Mouse (Mus musculus) lung, adult 2 months (tissue): ENCODE results near the gene Dync1h1. TPM values are rescaled to one million over a fixed set of nuclear protein-coding genes. Genes with fewer than 3 reads are reported as not detected.

Source experiments
- DNase-seq: peaks from one replicate; pipeline ENCODE4 v3.0.0; 2022
- H3K4me1 ChIP-seq: fragments of 200-500 bp; 2 replicates; pipeline ENCODE4 v1.6.1; 2011; ENCODE audit warnings: low read length; ENCODE audit not compliant: control insufficient read depth, insufficient read depth
- H3K4me3 ChIP-seq: fragments of 200-500 bp; replicated peaks from 2 replicates; pipeline ENCODE3; 2011; ENCODE audit warnings: low read depth, mild to moderate bottlenecking, control low read depth, low read length; ENCODE audit errors: extremely low read depth
- CTCF ChIP-seq: fragments of 200-500 bp; IDR thresholded peaks from 2 replicates; pipeline ENCODE4 v1.5.1; 2011; ENCODE audit warnings: mild to moderate bottlenecking, low read length, control low read depth; ENCODE audit not compliant: insufficient read depth
- POLR2A ChIP-seq: fragments of 200-500 bp; IDR thresholded peaks from 2 replicates; pipeline ENCODE4 v1.6.1; 2011; ENCODE audit warnings: low read depth, mild to moderate bottlenecking, control low read depth, low read length, borderline replicate concordance; ENCODE audit errors: extremely low read depth
- WGBS: fragments of 180-500 bp; shearing (Covaris S2); methylation state at CpG from one replicate; pipeline ENCODE4 v1.1.7; 2018; 5-methylcytosine and 5-hydroxymethylcytosine counted together
- polyA plus RNA-seq: library from polyadenylated mRNA; depleted of rRNA; stranded (reverse); fragments of >200 nt; gene quantifications from 2 replicates; pipeline ENCODE4 v1.2.3, GENCODE M21; 2012; rRNA removed

The Dync1h1 gene
- polyA plus RNA-seq, 1 experiment = 294 TPM

GRCm38 (mm10) chr12:110707451-110707850 is 106.2 kb downstream of the Dync1h1 start:
- WGBS = 87% methylated on average over 7 of the region's 7 CpGs
- TF ChIP-seq CTCF (no peak), POLR2A (no peak)
- no peak overlapping the region for H3K4me3 ChIP-seq

DNA sequence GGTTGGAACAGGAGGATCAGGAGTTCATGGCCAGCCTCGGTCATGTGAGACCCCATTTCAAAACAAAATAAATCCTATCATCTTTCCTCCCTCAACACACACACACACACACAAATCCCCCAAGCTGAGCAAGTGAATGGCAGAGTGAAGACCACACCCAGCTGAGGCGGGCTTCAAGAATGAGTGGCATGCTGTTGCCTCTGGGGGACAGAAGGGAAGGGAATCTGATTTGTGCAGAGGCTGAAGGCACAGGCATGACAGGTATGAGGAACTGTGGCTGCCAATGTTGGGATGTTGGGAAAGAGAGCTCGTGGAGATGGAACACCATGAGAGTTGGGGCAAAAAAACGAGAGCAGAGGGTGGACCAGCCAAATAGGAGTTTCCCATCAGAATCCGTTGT is 110.0 kb downstream of the Dync1h1 start:
- no peak for DNase-seq
- Histone ChIP-seq H3K4me1 (peaks cover 4% of the 10 kb centered on the region; the same call in 1 of the 2 replicates), H3K4me3 (no peak overlapping the region)
- TF ChIP-seq CTCF (no peak), POLR2A (no peak)
- WGBS = 55% methylated on average over 5 of the region's 5 CpGs

More at GRCm38 (mm10) chr12:110707451-110707850, 106.2 kb downstream of the Dync1h1 start:
- DNase-seq = no peak
- peaks cover 6% of the 10 kb centered on the region; the same call in 1 of the 2 replicates for H3K4me1 ChIP-seq

- 97% methylated on average over 6 of the region's 6 CpGs for WGBS
- Histone ChIP-seq H3K4me3 (no peak overlapping the region), H3K4me1 (no peaks in the 10 kb centered on the region)
- DNase-seq = no peak
- TF ChIP-seq POLR2A (no peak), CTCF (0 out of 2 replicates have a peak, but pooled peaks have one; percentile 10)
Observed at GRCm38 (mm10) chr12:110713784-110714183, 112.5 kb downstream of the Dync1h1 start.

DNA sequence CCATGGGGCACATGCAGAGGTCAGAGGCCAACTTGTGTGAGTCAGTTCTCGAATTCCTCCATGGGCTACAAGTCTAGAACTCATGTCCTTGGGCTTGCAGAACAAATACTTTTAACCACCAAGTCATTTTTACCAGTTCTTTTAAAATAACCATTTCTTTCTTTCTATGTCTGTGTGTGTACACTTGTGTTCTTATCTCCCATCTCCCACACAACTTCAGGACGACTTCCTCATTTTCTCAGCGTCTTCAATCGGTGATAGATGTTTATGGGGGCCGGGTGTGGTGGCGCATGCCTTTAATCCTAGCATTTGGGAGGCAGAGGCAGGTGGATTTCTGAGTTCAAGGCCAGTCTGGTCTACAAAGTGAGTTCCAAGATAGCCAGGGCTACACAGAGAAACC is 113.0 kb downstream of the Dync1h1 start:
- H3K4me3 ChIP-seq = no peak overlapping the region
- H3K4me1 ChIP-seq = no peaks in the 10 kb centered on the region
- 79% methylated on average over 6 of the region's 6 CpGs for WGBS
- DNase-seq = no peak
- TF ChIP-seq CTCF (no peak), POLR2A (no peak)

DNA sequence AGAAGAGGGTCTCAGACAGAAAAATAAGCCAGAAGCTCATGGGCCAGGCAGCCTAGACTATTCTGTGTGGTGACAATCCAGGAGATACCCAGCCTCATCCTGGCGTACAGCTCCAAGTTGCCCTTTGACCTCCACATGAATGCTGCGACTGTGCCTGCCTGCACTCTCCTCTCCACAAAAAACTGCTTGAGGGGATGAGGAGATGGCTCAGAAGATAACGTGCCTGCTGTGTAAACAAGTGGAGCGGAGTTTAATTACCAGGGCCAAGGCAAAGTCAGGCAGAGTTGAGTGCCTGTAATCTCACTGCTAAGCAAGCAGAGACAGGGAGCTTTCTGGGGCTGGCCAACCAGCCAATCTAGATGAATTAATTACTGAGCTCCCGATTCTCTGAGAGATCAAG is 114.8 kb downstream of the Dync1h1 start:
- WGBS = 24% methylated on average over 5 of the region's 5 CpGs
- DNase-seq = no peak
- no peak for TF ChIP-seq POLR2A
- TF ChIP-seq CTCF = no peak
- no peaks in the 10 kb centered on the region for H3K4me1 ChIP-seq
- H3K4me3 ChIP-seq = no peak overlapping the region

Other genes with a start within 250 kb of the Dync1h1 start
- 30.4 and 45.1 TPM in 2 replicates for gene Ppp2r5c, start 154.3 kb upstream of the Dync1h1 start, polyA plus RNA-seq
- gene 1700001K19Rik, start 81.2 kb downstream of the Dync1h1 start, polyA plus RNA-seq = not detected in 2 replicates
- 65.6 and 105 TPM in 2 replicates for gene Hsp90aa1, start 101.3 kb downstream of the Dync1h1 start, polyA plus RNA-seq
- 13.5 and 16.2 TPM in 2 replicates for gene Wdr20, start 136.5 kb downstream of the Dync1h1 start, polyA plus RNA-seq
- gene Mok, start 239.5 kb downstream of the Dync1h1 start, polyA plus RNA-seq = 4.2 and 4.7 TPM in 2 replicates
- 5.2 and 5.7 TPM in 2 replicates for gene Zfp839, start 248.8 kb downstream of the Dync1h1 start, polyA plus RNA-seq